Mouse (Mus musculus) kidney, adult 2 months (tissue): ENCODE measurements around the gene Gfm1.

Experiments used
- CTCF ChIP-seq: fragments of 200-500 bp; conservative IDR thresholded peaks from 2 replicates; pipeline ENCODE4 v1.5.1; 2011; ENCODE audit warnings: low read depth, mild to moderate bottlenecking, control low read depth, low read length, moderate library complexity, mixed read lengths; ENCODE audit not compliant: insufficient read depth, insufficient read length
- POLR2A ChIP-seq: fragments of 200-500 bp; IDR thresholded peaks from one replicate; pipeline ENCODE4 v1.6.1; 2011; ENCODE audit warnings: low read depth, low read length, control low read depth

DNA sequence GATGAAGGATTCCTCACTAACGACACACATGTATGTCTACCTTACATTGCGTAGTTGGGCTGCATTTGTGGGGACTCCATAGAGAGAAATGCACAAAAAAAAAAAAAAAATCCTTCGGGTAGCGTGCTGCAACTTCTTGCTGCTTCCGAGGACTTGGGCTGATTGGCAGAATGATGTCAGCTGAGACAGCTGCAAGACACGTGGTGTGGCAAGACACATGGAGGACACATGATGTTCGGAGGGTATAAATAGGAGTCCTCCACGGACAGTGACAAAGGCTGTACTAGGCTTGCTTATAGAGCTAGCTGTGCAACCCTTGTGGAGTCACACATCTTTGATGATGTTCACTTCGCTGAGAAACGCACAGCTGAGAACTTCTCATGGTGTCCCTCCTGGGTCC lies 52.5 kb downstream of the Gfm1 start:
- TF ChIP-seq CTCF: no peak
- no peak for TF ChIP-seq POLR2A
